20 mouse cellular contexts compared by ENCODE assay signal in the genomic region with DNA sequence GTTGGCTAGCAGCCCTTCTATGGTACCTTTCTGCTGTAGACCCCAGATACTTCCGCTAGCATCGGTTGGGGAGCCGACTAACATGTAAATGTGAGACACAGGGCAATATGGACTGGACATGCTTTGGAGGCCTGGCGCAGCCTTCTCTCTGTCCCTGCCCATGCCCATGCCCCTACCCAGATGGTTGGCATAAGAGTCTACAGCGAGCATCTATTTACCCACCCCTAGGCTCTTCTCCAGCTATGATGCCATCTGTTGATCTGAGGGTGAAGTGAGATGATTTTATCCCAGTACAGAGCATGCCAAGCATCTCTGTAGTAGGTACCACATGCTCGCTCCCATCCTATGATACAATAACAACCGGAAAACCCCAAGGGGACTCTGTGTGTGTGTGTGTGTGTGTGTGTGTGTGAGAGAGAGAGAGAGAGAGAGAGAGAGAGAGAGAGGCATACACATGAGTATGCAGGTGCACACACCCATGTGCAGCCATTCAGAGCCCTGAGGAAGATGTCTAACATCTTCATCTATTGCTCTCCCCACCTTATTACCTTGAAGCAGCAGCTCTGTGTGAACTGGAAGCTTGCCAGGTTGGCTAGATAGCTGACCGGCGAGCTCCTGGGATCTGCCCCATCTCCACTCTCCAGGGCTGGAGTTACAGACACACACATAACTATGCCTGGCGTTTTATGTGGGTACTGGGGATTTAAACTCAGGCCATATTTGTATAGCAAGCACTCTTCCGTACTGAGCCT. TPM values are rescaled to one million over a fixed set of nuclear protein-coding genes. Genes with fewer than 3 reads are reported as not detected.
A peak's percentile ranks its signal among the peaks of the same experiment; 100 is the strongest.
DNase-seq lines count a peak whose midpoint lies in the region; ATAC-seq and TF ChIP-seq lines count a peak whose summit lies in the region.
"Had no signal": no experiment of that assay in that cellular context is flagged by ENCODE, and none has a peak within 500 bp of the region (broad histone marks: within the 10 kb centered on the region; RNA-seq: fewer than 3 reads in every experiment).

No protein-coding gene starts in this region.

- TF ChIP-seq CTCF in cerebellum, adult 2 months (IDR thresholded peaks at IDR 0.05; ENCODE audit: borderline replicate concordance, insufficient read depth, low read depth, low read length), result no peak

- WGBS in hindbrain, embryonic 15.5 days, result 78% methylated on average over 11 of the region's 11 CpGs
- 91% methylated on average over 11 of the region's 11 CpGs for WGBS in hindbrain, embryonic 13.5 days
- 16% methylated on average over 11 of the region's 11 CpGs for WGBS in cerebellum, adult 2 months
- 90% methylated on average over 11 of the region's 11 CpGs for WGBS in limb, embryonic 10.5 days
- WGBS in intestine, embryonic 16.5 days, result 83% methylated on average over 11 of the region's 11 CpGs

- no peaks in the 10 kb centered on the region for H3K27me3 ChIP-seq in hindbrain, embryonic 15.5 days
- H3K27me3 ChIP-seq in hindbrain, embryonic 13.5 days, result no peaks in the 10 kb centered on the region
- no peaks in the 10 kb centered on the region for H3K27me3 ChIP-seq in cerebellum, adult 2 months (ENCODE audit: control insufficient read depth, insufficient read depth, low read length)
- H3K27me3 ChIP-seq in limb, embryonic 10.5 days (ENCODE audit: low read depth, poor library complexity, severe bottlenecking), result no peaks in the 10 kb centered on the region
- no peaks in the 10 kb centered on the region for H3K27me3 ChIP-seq in intestine, embryonic 16.5 days (replicated peaks; ENCODE audit: control insufficient read depth, insufficient read depth, low read length)

- H3K9ac ChIP-seq in hindbrain, embryonic 15.5 days, result no peak overlapping the region
- no peak overlapping the region for H3K9ac ChIP-seq in hindbrain, embryonic 13.5 days
- no peak overlapping the region for H3K9ac ChIP-seq in intestine, embryonic 16.5 days (ENCODE audit: low read depth, low read length)
- H3K9ac ChIP-seq: liver, postnatal 0 days had no signal

- 0 out of 2 replicates have a peak, but pooled peaks have one; percentile 19 for ATAC-seq in hindbrain, embryonic 15.5 days (ENCODE audit: low FRiP score, low read depth)
- no peak for ATAC-seq in hindbrain, embryonic 13.5 days (ENCODE audit: low FRiP score)
- ATAC-seq in intestine, embryonic 16.5 days, result no peak
- ATAC-seq: liver, postnatal 0 days had no signal

- DNase-seq in left cerebral cortex, postnatal 4 days, result peak; percentile 72
- no peak for DNase-seq in left cerebral cortex, postnatal 10 days (ENCODE audit: extremely low spot score in 1 of 2, low spot score in 2 of 2)
- peak; percentile 69 to 89 for DNase-seq in cerebellum, adult 2 months
- DNase-seq in cerebellum, postnatal 36 days, result peak; percentile 70 to 72
- DNase-seq in limb, embryonic 10.5 days (ENCODE audit: low spot score), result no peak
- DNase-seq: B cell, adult 2 months; embryo, embryonic 11 days; heart, postnatal 10 days; kidney, adult 2 months; kidney, postnatal 36 days; liver, postnatal 0 days; lung, postnatal 10 days; midbrain, embryonic 14.5 days; thymus, postnatal 14 days had no signal

- H3K27ac ChIP-seq in hindbrain, embryonic 15.5 days (replicated peaks), result no peak overlapping the region
- no peak overlapping the region for H3K27ac ChIP-seq in hindbrain, embryonic 13.5 days
- peak overlapping the region; percentile 74 for H3K27ac ChIP-seq in cerebellum, adult 2 months (ENCODE audit: insufficient read depth, low read length)
- no peak overlapping the region for H3K27ac ChIP-seq in limb, embryonic 10.5 days
- H3K27ac ChIP-seq in intestine, embryonic 16.5 days (ENCODE audit: low read length), result no peak overlapping the region

- intact Hi-C loops in left cerebral cortex, postnatal 4 days (cut with DNase I), result no loop called here
- intact Hi-C loops in left cerebral cortex, postnatal 10 days (cut with DNase I), result loop anchor here (5.0 kb wide), 1 partner anchor 113 kb away; no protein-coding TSS in a partner anchor

- no peaks in the 10 kb centered on the region for H3K36me3 ChIP-seq in hindbrain, embryonic 15.5 days
- peaks cover 21% of the 10 kb centered on the region for H3K36me3 ChIP-seq in hindbrain, embryonic 13.5 days
- H3K36me3 ChIP-seq in limb, embryonic 10.5 days, result no peaks in the 10 kb centered on the region
- H3K36me3 ChIP-seq in intestine, embryonic 16.5 days (ENCODE audit: control insufficient read depth, insufficient read depth, low read length), result 0 out of 2 replicates have a peak, but pooled peaks cover 5% of the 10 kb centered on the region

- TF ChIP-seq POLR2A in cerebellum, adult 2 months (IDR thresholded peaks at IDR 0.05; ENCODE audit: borderline replicate concordance, insufficient read depth, low read length), result no peak

- no peaks in the 10 kb centered on the region for H3K4me1 ChIP-seq in hindbrain, embryonic 15.5 days (replicated peaks)
- no peaks in the 10 kb centered on the region for H3K4me1 ChIP-seq in hindbrain, embryonic 13.5 days (replicated peaks)
- H3K4me1 ChIP-seq in cerebellum, adult 2 months (ENCODE audit: control insufficient read depth, insufficient read depth, low read length), result peaks cover 32% of the 10 kb centered on the region
- H3K4me1 ChIP-seq in limb, embryonic 10.5 days, result no peaks in the 10 kb centered on the region
- no peaks in the 10 kb centered on the region for H3K4me1 ChIP-seq in intestine, embryonic 16.5 days (ENCODE audit: control insufficient read depth, insufficient read depth, low read length)

- no peak overlapping the region for H3K4me2 ChIP-seq in hindbrain, embryonic 15.5 days
- no peak overlapping the region for H3K4me2 ChIP-seq in hindbrain, embryonic 13.5 days
- H3K4me2 ChIP-seq in intestine, embryonic 16.5 days (ENCODE audit: low read depth, low read length), result no peak overlapping the region
- H3K4me2 ChIP-seq: heart, embryonic 11.5 days had no signal

- no peak overlapping the region for H3K4me3 ChIP-seq in hindbrain, embryonic 15.5 days
- no peak overlapping the region for H3K4me3 ChIP-seq in hindbrain, embryonic 13.5 days
- H3K4me3 ChIP-seq in cerebellum, adult 2 months (replicated peaks; ENCODE audit: insufficient read depth, low read depth, low read length), result no peak overlapping the region
- H3K4me3 ChIP-seq in limb, embryonic 10.5 days, result no peak overlapping the region
- H3K4me3 ChIP-seq in intestine, embryonic 16.5 days (ENCODE audit: low read length), result no peak overlapping the region
- H3K4me3 ChIP-seq: myocyte had no signal

- no peaks in the 10 kb centered on the region for H3K9me3 ChIP-seq in hindbrain, embryonic 15.5 days
- H3K9me3 ChIP-seq in hindbrain, embryonic 13.5 days, result no peaks in the 10 kb centered on the region
- no peaks in the 10 kb centered on the region for H3K9me3 ChIP-seq in limb, embryonic 10.5 days (replicated peaks)
- no peaks in the 10 kb centered on the region for H3K9me3 ChIP-seq in intestine, embryonic 16.5 days (ENCODE audit: control insufficient read depth, low read length)

RNA-seq across cellular contexts. Expression of gene Slc37a1, which starts 48.1 kb away (rescaled TPM):
- polyA plus RNA-seq in hindbrain, embryonic 15.5 days (2015; fragmentation: Nextera tagmentation; extraction: Ambion mirVana), result 9.4 and 13.4 TPM in 2 replicates
- polyA plus RNA-seq in hindbrain, embryonic 13.5 days (2015; fragmentation: Nextera tagmentation; extraction: Ambion mirVana), result 13.2 and 15.5 TPM in 2 replicates
- 10 to 100 TPM; 18.4 to 19.4 TPM for total RNA-seq in left cerebral cortex, postnatal 4 days (2021)
- total RNA-seq in left cerebral cortex, postnatal 10 days (2021), result 1 to 10 TPM; 6.7 to 7.5 TPM
- polyA plus RNA-seq in cerebellum, adult 2 months (2012; rRNA removed), result 6.1 and 7.8 TPM in 2 replicates
- polyA plus RNA-seq in limb, embryonic 10.5 days (2016; fragmentation: Nextera tagmentation; extraction: Ambion mirVana), result 3.3 and 4.1 TPM in 2 replicates
- polyA plus RNA-seq in intestine, embryonic 16.5 days (2015; fragmentation: Nextera tagmentation; extraction: Ambion mirVana), result 21.1 and 21.5 TPM in 2 replicates

RNA-seq across cellular contexts. Expression of gene Pde9a, which starts 51.3 kb away (rescaled TPM):
- polyA plus RNA-seq in hindbrain, embryonic 15.5 days (2015; fragmentation: Nextera tagmentation; extraction: Ambion mirVana), result 28.1 and 34.2 TPM in 2 replicates
- polyA plus RNA-seq in hindbrain, embryonic 13.5 days (2015; fragmentation: Nextera tagmentation; extraction: Ambion mirVana), result 36.7 and 37.8 TPM in 2 replicates
- 10 to 100 TPM; 48.2 to 49.8 TPM for total RNA-seq in left cerebral cortex, postnatal 4 days (2021)
- total RNA-seq in left cerebral cortex, postnatal 10 days (2021), result 10 to 100 TPM; 32.8 to 41.4 TPM
- 83.1 and 93.0 TPM in 2 replicates for polyA plus RNA-seq in cerebellum, adult 2 months (2012; rRNA removed)
- 20.4 and 27.2 TPM in 2 replicates for polyA plus RNA-seq in limb, embryonic 10.5 days (2016; fragmentation: Nextera tagmentation; extraction: Ambion mirVana)
- 62.5 and 65.2 TPM in 2 replicates for polyA plus RNA-seq in intestine, embryonic 16.5 days (2015; fragmentation: Nextera tagmentation; extraction: Ambion mirVana)

RNA-seq across cellular contexts. Expression of gene Rsph1, which starts 57.5 kb away (rescaled TPM):
- 5.9 and 7.5 TPM in 2 replicates for polyA plus RNA-seq in hindbrain, embryonic 15.5 days (2015; fragmentation: Nextera tagmentation; extraction: Ambion mirVana)
- 5.4 and 9.0 TPM in 2 replicates for polyA plus RNA-seq in hindbrain, embryonic 13.5 days (2015; fragmentation: Nextera tagmentation; extraction: Ambion mirVana)
- total RNA-seq in left cerebral cortex, postnatal 4 days (2021), result 10 to 100 TPM; 11.9 to 12.6 TPM
- 10 to 100 TPM; 12.1 to 14.2 TPM for total RNA-seq in left cerebral cortex, postnatal 10 days (2021)
- 2.7 and 3.7 TPM in 2 replicates for polyA plus RNA-seq in cerebellum, adult 2 months (2012; rRNA removed)
- polyA plus RNA-seq in limb, embryonic 10.5 days (2016; fragmentation: Nextera tagmentation; extraction: Ambion mirVana), result 0.62 and 0.90 TPM in 2 replicates
- 0.88 and 0.94 TPM in 2 replicates for polyA plus RNA-seq in intestine, embryonic 16.5 days (2015; fragmentation: Nextera tagmentation; extraction: Ambion mirVana)
- total RNA-seq: liver, adult 2 months had no signal
- polyA plus RNA-seq: liver, adult 2 months had no signal

Comparison
In these comparisons a context has a peak if more than half of its experiments do, and no peak if none do; other contexts are left out.
1. DNase-seq: peak in left cerebral cortex, postnatal 4 days (single experiment), cerebellum, adult 2 months (2 of 2) and cerebellum, postnatal 36 days (2 of 2); none in left cerebral cortex, postnatal 10 days (0 of 2) and limb, embryonic 10.5 days (single experiment).